Mouse (Mus musculus): ENCODE measurements around the gene Fbxw11. TPM values are rescaled to one million over a fixed set of nuclear protein-coding genes. Genes with fewer than 3 reads are reported as not detected.

The Fbxw11 gene
- polyA plus RNA-seq, 1 experiment from 2014 or later, result 32.1 TPM

- H3K4me1 ChIP-seq (replicated peaks; ENCODE audit: control insufficient read depth, insufficient read depth), result no peaks in the 10 kb centered on the region
- no peak overlapping the region for H3K9ac ChIP-seq (ENCODE audit: low read length)
- no peaks in the 10 kb centered on the region for H3K27me3 ChIP-seq (ENCODE audit: control insufficient read depth, insufficient read depth, low read length)
- DNase-seq (ENCODE audit: low spot score) (no peak), ATAC-seq (ENCODE audit: low FRiP score, low TSS enrichment) (no peak)
- TF ChIP-seq CTCF (IDR thresholded peaks at IDR 0.05; ENCODE audit: low read depth) (no peak), EP300 (optimal IDR thresholded peaks at IDR 0.05) (no peak)
- no peak overlapping the region for H3K4me2 ChIP-seq (replicated peaks; ENCODE audit: low read depth)
- no peak overlapping the region for H3K27ac ChIP-seq (replicated peaks)
- no peak overlapping the region for H3K4me3 ChIP-seq (ENCODE audit: low read depth, low read length)
- peaks cover 8% of the 10 kb centered on the region for H3K36me3 ChIP-seq (ENCODE audit: control insufficient read depth, insufficient read depth, low read length)
- H3K9me3 ChIP-seq (ENCODE audit: control insufficient read depth, low read length), result no peaks in the 10 kb centered on the region
- 65% methylated on average over 4 of the region's 4 CpGs for WGBS
Measured at GRCm38 (mm10) chr11:32748800-32749199, 106.3 kb downstream of the Fbxw11 start.

- no peaks in the 10 kb centered on the region for H3K9me3 ChIP-seq (ENCODE audit: control insufficient read depth, low read length)
- no peak overlapping the region for H3K9ac ChIP-seq (ENCODE audit: low read length)
- no peak overlapping the region for H3K27ac ChIP-seq (replicated peaks)
- no peak overlapping the region for H3K4me2 ChIP-seq (replicated peaks; ENCODE audit: low read depth)
- TF ChIP-seq EP300 (optimal IDR thresholded peaks at IDR 0.05), result no peak
- H3K27me3 ChIP-seq (ENCODE audit: control insufficient read depth, insufficient read depth, low read length), result no peaks in the 10 kb centered on the region
- no peaks in the 10 kb centered on the region for H3K4me1 ChIP-seq (replicated peaks; ENCODE audit: control insufficient read depth, insufficient read depth)
- WGBS, result 57% methylated on average over 7 of the region's 7 CpGs
- H3K4me3 ChIP-seq (ENCODE audit: low read depth, low read length), result no peak overlapping the region
- no peaks in the 10 kb centered on the region for H3K36me3 ChIP-seq (ENCODE audit: control insufficient read depth, insufficient read depth, low read length)
- no peak for ATAC-seq (ENCODE audit: low FRiP score, low TSS enrichment)
- no peak for DNase-seq (ENCODE audit: low spot score)
Measured at GRCm38 (mm10) chr11:32751863-32752594, 109.5 kb downstream of the Fbxw11 start.

DNA sequence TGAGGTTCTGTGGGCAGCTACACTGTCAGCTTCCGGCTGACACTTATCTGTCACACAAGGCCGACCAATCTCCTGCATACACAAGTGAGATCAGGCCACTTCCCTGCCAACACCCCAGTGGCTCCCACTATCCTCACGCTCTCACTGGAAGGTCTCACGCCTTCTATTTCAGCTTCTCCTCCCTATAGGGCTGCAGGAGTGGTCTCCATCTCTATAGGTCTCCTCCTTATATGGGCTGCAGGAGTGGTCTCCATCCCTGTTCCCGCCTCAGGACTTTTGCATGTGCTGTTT, 110.0 kb downstream of the Fbxw11 start:
- DNase-seq (ENCODE audit: low spot score), result no peak
- no peaks in the 10 kb centered on the region for H3K4me1 ChIP-seq (replicated peaks; ENCODE audit: control insufficient read depth, insufficient read depth)
- H3K27me3 ChIP-seq (ENCODE audit: control insufficient read depth, insufficient read depth, low read length), result no peaks in the 10 kb centered on the region
- 70% methylated on average over 5 of the region's 5 CpGs for WGBS
- ATAC-seq (ENCODE audit: low FRiP score, low TSS enrichment), result no peak
- H3K9me3 ChIP-seq (ENCODE audit: control insufficient read depth, low read length), result no peaks in the 10 kb centered on the region
- no peak for TF ChIP-seq EP300 (optimal IDR thresholded peaks at IDR 0.05)
- no peak for TF ChIP-seq CTCF (IDR thresholded peaks at IDR 0.05; ENCODE audit: low read depth)
- H3K27ac ChIP-seq (replicated peaks), result no peak overlapping the region
- no peak overlapping the region for H3K4me2 ChIP-seq (replicated peaks; ENCODE audit: low read depth)
- no peak overlapping the region for H3K9ac ChIP-seq (ENCODE audit: low read length)
- H3K36me3 ChIP-seq (ENCODE audit: control insufficient read depth, insufficient read depth, low read length), result no peaks in the 10 kb centered on the region
- no peak overlapping the region for H3K4me3 ChIP-seq (ENCODE audit: low read depth, low read length)

GRCm38 (mm10) chr11:32753358-32753757, 110.8 kb downstream of the Fbxw11 start:
- WGBS, result 92% methylated on average over 2 of the region's 2 CpGs
- no peak overlapping the region for H3K27ac ChIP-seq (replicated peaks)
- DNase-seq (ENCODE audit: low spot score) (no peak), ATAC-seq (ENCODE audit: low FRiP score, low TSS enrichment) (no peak)
- H3K9me3 ChIP-seq (ENCODE audit: control insufficient read depth, low read length), result no peaks in the 10 kb centered on the region
- no peaks in the 10 kb centered on the region for H3K36me3 ChIP-seq (ENCODE audit: control insufficient read depth, insufficient read depth, low read length)
- H3K27me3 ChIP-seq (ENCODE audit: control insufficient read depth, insufficient read depth, low read length), result no peaks in the 10 kb centered on the region
- H3K4me2 ChIP-seq (replicated peaks; ENCODE audit: low read depth), result no peak overlapping the region
- H3K4me1 ChIP-seq (replicated peaks; ENCODE audit: control insufficient read depth, insufficient read depth), result no peaks in the 10 kb centered on the region
- H3K4me3 ChIP-seq (ENCODE audit: low read depth, low read length), result no peak overlapping the region
- TF ChIP-seq CTCF (IDR thresholded peaks at IDR 0.05; ENCODE audit: low read depth) (no peak), EP300 (optimal IDR thresholded peaks at IDR 0.05) (no peak)
- H3K9ac ChIP-seq (ENCODE audit: low read length), result no peak overlapping the region

GRCm38 (mm10) chr11:32762773-32763172, 120.2 kb downstream of the Fbxw11 start:
- DNase-seq (ENCODE audit: low spot score) (no peak), ATAC-seq (ENCODE audit: low FRiP score, low TSS enrichment) (0 out of 2 replicates have a peak, but pooled peaks have one; percentile 35)
- WGBS, result 61% methylated on average over 3 of the region's 3 CpGs
- Histone ChIP-seq H3K4me2 (replicated peaks; ENCODE audit: low read depth) (no peak overlapping the region), H3K9ac (ENCODE audit: low read length) (no peak overlapping the region), H3K9me3 (ENCODE audit: control insufficient read depth, low read length) (no peaks in the 10 kb centered on the region), H3K4me1 (replicated peaks; ENCODE audit: control insufficient read depth, insufficient read depth) (no peaks in the 10 kb centered on the region), H3K27ac (replicated peaks) (no peak overlapping the region), H3K36me3 (ENCODE audit: control insufficient read depth, insufficient read depth, low read length) (no peaks in the 10 kb centered on the region), H3K4me3 (ENCODE audit: low read depth, low read length) (no peak overlapping the region), H3K27me3 (ENCODE audit: control insufficient read depth, insufficient read depth, low read length) (no peaks in the 10 kb centered on the region)
- TF ChIP-seq EP300 (optimal IDR thresholded peaks at IDR 0.05) (no peak), CTCF (IDR thresholded peaks at IDR 0.05; ENCODE audit: low read depth) (no peak)

DNA sequence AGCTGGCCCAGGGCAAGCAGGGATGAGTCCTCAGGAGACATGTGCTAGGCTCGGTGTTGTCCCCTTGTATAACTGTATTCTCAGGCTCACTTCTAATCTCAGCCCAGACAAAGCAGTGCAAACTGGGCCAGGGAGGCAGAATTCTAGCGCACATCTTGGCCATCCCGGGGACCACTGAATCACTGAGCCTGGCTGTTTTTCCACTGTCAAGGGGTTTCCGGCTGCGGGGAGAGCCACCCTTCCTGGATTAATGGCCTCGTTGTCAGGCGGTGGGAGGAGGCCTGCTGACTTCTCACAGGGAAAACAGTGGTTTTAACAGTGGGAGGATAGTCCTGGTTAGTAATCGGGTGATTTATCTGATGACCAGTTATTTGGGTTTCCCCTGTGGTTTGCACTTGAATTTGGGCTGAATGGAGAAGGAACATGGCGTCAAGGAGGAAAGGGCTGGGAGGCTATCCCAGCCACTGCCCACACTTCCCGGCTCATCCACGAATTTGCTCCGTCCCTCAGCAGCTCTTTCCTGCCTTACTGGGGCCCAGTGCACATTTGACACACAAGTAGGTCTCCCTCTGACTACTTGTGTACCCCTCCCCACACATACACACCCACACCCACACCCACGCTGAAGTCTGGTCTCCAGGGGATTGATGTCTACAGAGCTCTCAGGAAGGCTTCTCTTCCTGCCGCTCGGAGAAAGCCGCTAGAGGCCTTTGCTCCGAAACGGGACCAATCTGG, 125.1 kb downstream of the Fbxw11 start:
- Histone ChIP-seq H3K4me1 (replicated peaks; ENCODE audit: control insufficient read depth, insufficient read depth) (no peaks in the 10 kb centered on the region), H3K9ac (ENCODE audit: low read length) (no peak overlapping the region), H3K4me2 (replicated peaks; ENCODE audit: low read depth) (no peak overlapping the region), H3K9me3 (ENCODE audit: control insufficient read depth, low read length) (no peaks in the 10 kb centered on the region), H3K36me3 (ENCODE audit: control insufficient read depth, insufficient read depth, low read length) (no peaks in the 10 kb centered on the region), H3K4me3 (ENCODE audit: low read depth, low read length) (no peak overlapping the region), H3K27ac (replicated peaks) (no peak overlapping the region), H3K27me3 (ENCODE audit: control insufficient read depth, insufficient read depth, low read length) (no peaks in the 10 kb centered on the region)
- 67% methylated on average over 18 of the region's 18 CpGs for WGBS
- ATAC-seq (ENCODE audit: low FRiP score, low TSS enrichment) (no peak), DNase-seq (ENCODE audit: low spot score) (no peak)
- TF ChIP-seq CTCF (IDR thresholded peaks at IDR 0.05; ENCODE audit: low read depth) (no peak), EP300 (optimal IDR thresholded peaks at IDR 0.05) (no peak)
